Mouse (Mus musculus) left cerebral cortex, adult 2 months (tissue): ENCODE measurements around the gene Cdc40. TPM values are rescaled to one million over a fixed set of nuclear protein-coding genes. Genes with fewer than 3 reads are reported as not detected.
"Not testable (repeated sequence)": the region's sequence is repeated elsewhere in the genome, so short reads cannot be mapped to it uniquely, and the experiment has no call there.

Experiments
- DNase-seq, 2 experiments: peaks; one replicate each; pipeline ENCODE4 v3.0.0; 2021 to 2022; ENCODE audit warnings: low spot score in 2 of 2, mixed read lengths in 1 of 2; ENCODE audit errors: extremely low spot score in 1 of 2
- H3K27ac ChIP-seq: fragments of 200-600 bp; 2 replicates; pipeline ENCODE4 v1.8.1; 2022
- H3K4me3 ChIP-seq: fragments of 200-600 bp; 2 replicates; pipeline ENCODE4 v1.8.1; 2022
- CTCF ChIP-seq: fragments of 200-600 bp; IDR thresholded peaks from 2 replicates; pipeline ENCODE4 v1.8.1; 2022; ENCODE audit warnings: antibody characterized with exemption, mild to moderate bottlenecking, moderate library complexity
- intact Hi-C: fragments of 180-260 bp; cut with DNase I; formaldehyde crosslinking; loops from one replicate; pipeline ENCODE4 v1.15.1; 2025
- total RNA-seq, 2 experiments: library from RNA; stranded (reverse); gene quantifications; 2 replicates each; pipeline ENCODE4 v1.2.3; 2021

The Cdc40 gene
- total RNA-seq, 2 experiments from 2014 or later, result 43.6 to 46.7 TPM

GRCm38 (mm10) chr10:40825952-40826351 lies 57.2 kb downstream of the Cdc40 start:
- no peak for TF ChIP-seq CTCF
- DNase-seq, result no peak
- intact Hi-C loops, result loop anchor here (5.0 kb wide), 2 partner anchors 64 to 139 kb away; no protein-coding TSS in a partner anchor
- Histone ChIP-seq H3K4me3 (no peak overlapping the region), H3K27ac (peak overlapping the region; percentile 45)

- H3K27ac ChIP-seq, result no peak overlapping the region
- no peak overlapping the region for H3K4me3 ChIP-seq
- no peak for DNase-seq
- no peak for TF ChIP-seq CTCF
- intact Hi-C loops, result no loop called here
Measured at GRCm38 (mm10) chr10:40816471-40816870, 66.6 kb downstream of the Cdc40 start.

GRCm38 (mm10) chr10:40813627-40814026 lies 69.5 kb downstream of the Cdc40 start:
- H3K27ac ChIP-seq, result no peak overlapping the region
- no peak for DNase-seq
- intact Hi-C loops, result no loop called here
- peak; percentile 40 for TF ChIP-seq CTCF
- no peak overlapping the region for H3K4me3 ChIP-seq

- DNase-seq, intact Hi-C loops, H3K4me3 ChIP-seq, H3K27ac ChIP-seq: not testable (repeated sequence)
Measured at GRCm38 (mm10) chr10:40809411-40809910, 73.7 kb downstream of the Cdc40 start.

GRCm38 (mm10) chr10:40806221-40806620 lies 76.9 kb downstream of the Cdc40 start:
- Histone ChIP-seq H3K27ac (no peak overlapping the region), H3K4me3 (no peak overlapping the region)
- intact Hi-C loops, result no loop called here
- DNase-seq, result no peak
- TF ChIP-seq CTCF, result no peak

- intact Hi-C loops, result no loop called here
- no peak for TF ChIP-seq CTCF
- Histone ChIP-seq H3K27ac (no peak overlapping the region), H3K4me3 (no peak overlapping the region)
- no peak for DNase-seq
Measured at GRCm38 (mm10) chr10:40805221-40805620, 77.9 kb downstream of the Cdc40 start.

- Histone ChIP-seq H3K27ac (no peak overlapping the region), H3K4me3 (no peak overlapping the region)
- intact Hi-C loops, result no loop called here
- DNase-seq, result no peak
- TF ChIP-seq CTCF, result no peak
Measured at GRCm38 (mm10) chr10:40792115-40792514, 91.0 kb downstream of the Cdc40 start.

GRCm38 (mm10) chr10:40790406-40790805 lies 92.7 kb downstream of the Cdc40 start:
- intact Hi-C loops, result no loop called here
- TF ChIP-seq CTCF, result no peak
- no peak overlapping the region for H3K4me3 ChIP-seq
- DNase-seq, result no peak
- H3K27ac ChIP-seq, result no peak overlapping the region

Other genes starting within 250 kb of the Cdc40 start
- gene Mettl24, start 200.0 kb downstream of the Cdc40 start, total RNA-seq, result 1 to 10 TPM; 1.6 to 2.8 TPM
- 100 to 1,000 TPM; 248 to 256 TPM for gene Wasf1, start 164 bp upstream of the Cdc40 start, total RNA-seq
- gene Gpr6, start 189.0 kb upstream of the Cdc40 start, total RNA-seq, result 1 to 10 TPM; 3.3 to 6.5 TPM